Mouse (Mus musculus) urinary bladder, postnatal 14 days (tissue): Measurements from ENCODE around the gene Manea.
"Not testable (repeated sequence)": the region's sequence is repeated elsewhere in the genome, so short reads cannot be mapped to it uniquely, and the experiment has no call there.

Source experiments
- DNase-seq: peaks from one replicate; pipeline ENCODE4 v3.0.0; 2021; ENCODE audit warnings: low spot score

The Manea gene

GRCm38 (mm10) chr4:26346443-26347106, at the start of gene Manea:
Gene Manea, minus strand, starts transcription at chr4:26346891.
- peak; percentile 96 for DNase-seq

- no peak for DNase-seq
These were observed 7.9 kb upstream of the Manea start for GRCm38 (mm10) chr4:26354616-26355015.

- no peak for DNase-seq
These were observed 7.0 kb upstream of the Manea start for GRCm38 (mm10) chr4:26353643-26354231.

- DNase-seq: no peak
These were observed 548 bp upstream of the Manea start for GRCm38 (mm10) chr4:26347239-26347638.

- DNase-seq: no peak
These were observed 799 bp downstream of the Manea start for GRCm38 (mm10) chr4:26345741-26346442.

- DNase-seq: no peak
These were observed 1.6 kb downstream of the Manea start for GRCm38 (mm10) chr4:26345080-26345479.

- no peak for DNase-seq
These were observed 4.3 kb downstream of the Manea start for GRCm38 (mm10) chr4:26342346-26342745.

GRCm38 (mm10) chr4:26338604-26339003, 8.1 kb downstream of the Manea start:
- DNase-seq: no peak

GRCm38 (mm10) chr4:26336563-26336962, 10.1 kb downstream of the Manea start:
- DNase-seq: no peak

- not testable (repeated sequence) for DNase-seq
These were observed 42.0 kb downstream of the Manea start for GRCm38 (mm10) chr4:26304731-26305130.

- no peak for DNase-seq
These were observed 69.5 kb downstream of the Manea start for GRCm38 (mm10) chr4:26277112-26277716.

- DNase-seq: no peak
These were observed 70.4 kb downstream of the Manea start for GRCm38 (mm10) chr4:26276264-26276663.

- no peak for DNase-seq
These were observed 70.9 kb downstream of the Manea start for GRCm38 (mm10) chr4:26275769-26276168.
